Mouse (Mus musculus) right cerebral cortex, adult 2 months (tissue): ENCODE data around the gene Cdca8.
A peak's percentile ranks its signal among the peaks of the same experiment; 100 is the strongest.

Experiments
- DNase-seq, 2 experiments: peaks; one replicate each; pipeline ENCODE4 v3.0.0; 2021 to 2022; ENCODE audit warnings: low spot score in 2 of 2

The Cdca8 gene

DNA sequence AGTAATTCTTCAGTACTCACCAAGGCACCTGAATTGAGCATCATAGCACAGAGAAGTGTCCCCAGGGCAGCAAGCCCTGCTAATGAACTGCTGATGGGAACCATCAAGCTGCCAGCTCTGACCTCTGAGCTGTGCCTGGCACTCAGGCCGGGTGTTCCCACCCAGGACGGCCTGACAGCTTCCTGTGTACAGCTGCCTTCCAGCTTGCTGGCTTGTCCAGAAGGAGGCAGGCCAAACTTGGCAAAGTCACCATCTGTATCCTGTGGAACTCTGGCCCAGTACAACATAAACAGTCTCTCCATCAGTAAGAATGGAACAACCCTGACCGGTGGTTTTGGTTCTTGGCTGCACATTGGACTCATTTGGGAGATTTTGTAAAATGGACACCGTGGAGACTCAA lies 14.4 kb upstream of the Cdca8 start:
- DNase-seq, result no peak

DNA sequence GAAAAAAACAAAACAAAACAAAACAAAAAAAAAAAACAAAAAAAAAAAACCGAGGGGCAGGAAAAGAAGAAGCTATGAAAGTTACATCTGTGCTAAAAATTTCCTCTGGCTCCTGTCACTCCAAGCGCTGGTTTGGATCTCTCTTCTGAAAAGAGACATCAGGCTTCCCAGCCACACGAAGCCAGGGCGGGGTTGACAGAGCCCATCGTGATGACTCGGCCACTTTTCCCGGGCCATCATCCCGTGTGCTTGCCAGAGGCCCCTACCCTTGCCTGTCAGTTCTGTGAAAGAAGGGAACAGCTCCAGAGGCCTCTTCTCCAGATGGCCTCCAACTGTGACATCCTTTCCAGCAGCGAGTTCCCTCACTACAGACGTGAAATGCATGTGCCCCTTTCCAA lies 11.9 kb upstream of the Cdca8 start:
- no peak for DNase-seq

- no peak for DNase-seq
These were observed 11.3 kb upstream of the Cdca8 start for GRCm38 (mm10) chr4:124950181-124951035.

GRCm38 (mm10) chr4:124949488-124949887 lies 10.4 kb upstream of the Cdca8 start:
- DNase-seq, result no peak

DNA sequence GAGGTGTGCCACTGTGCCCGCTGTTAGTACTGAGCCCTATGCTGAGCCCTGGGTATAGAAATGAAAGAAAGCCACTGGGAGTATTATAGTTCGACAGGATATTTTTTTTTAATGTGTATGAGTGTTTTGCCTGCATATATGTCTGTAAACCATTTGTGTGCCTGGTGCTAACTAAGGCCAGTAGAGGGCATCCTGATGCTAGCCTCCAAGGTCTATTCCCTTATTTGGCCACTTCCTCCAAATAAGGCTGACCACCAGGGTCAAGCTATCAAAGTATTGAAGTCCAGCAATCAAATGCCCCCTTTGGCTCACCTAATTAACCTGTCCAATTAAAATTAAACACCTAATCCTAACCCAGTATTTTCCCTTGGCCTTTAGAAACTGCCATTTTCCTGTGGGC lies 5.8 kb upstream of the Cdca8 start:
- no peak for DNase-seq

DNA sequence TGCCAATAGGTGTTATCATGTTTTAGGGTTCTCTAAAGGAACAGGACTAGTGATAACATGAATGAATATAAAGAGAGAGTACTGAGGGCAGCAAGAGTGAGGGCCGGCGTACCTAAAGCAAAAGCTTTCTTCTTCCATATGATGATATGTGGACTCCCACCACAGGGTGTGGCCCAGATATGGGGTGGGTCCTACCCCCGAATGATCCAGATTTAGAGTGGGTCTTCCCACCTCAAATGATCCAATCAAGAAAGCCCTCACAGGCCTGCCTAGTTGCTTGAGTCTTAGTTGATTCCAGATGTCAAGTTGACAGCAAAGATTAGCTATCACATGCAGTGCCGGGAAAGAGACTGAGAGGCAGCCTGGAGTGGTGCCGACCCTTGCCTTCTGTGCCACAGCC lies 4.7 kb upstream of the Cdca8 start:
- DNase-seq, result no peak

- peak; percentile 88 for DNase-seq
These were observed 3.9 kb upstream of the Cdca8 start for GRCm38 (mm10) chr4:124943022-124943421.

GRCm38 (mm10) chr4:124936613-124937471 lies 2.3 kb downstream of the Cdca8 start, which contains the start of gene 9930104L06Rik:
Gene 9930104L06Rik, plus strand, starts transcription at chr4:124937048.
- peak; percentile 98 for DNase-seq

- peak in 1 of 2 experiments; percentile 17 for DNase-seq
These were observed 11.0 kb downstream of the Cdca8 start for GRCm38 (mm10) chr4:124928102-124928501.

DNA sequence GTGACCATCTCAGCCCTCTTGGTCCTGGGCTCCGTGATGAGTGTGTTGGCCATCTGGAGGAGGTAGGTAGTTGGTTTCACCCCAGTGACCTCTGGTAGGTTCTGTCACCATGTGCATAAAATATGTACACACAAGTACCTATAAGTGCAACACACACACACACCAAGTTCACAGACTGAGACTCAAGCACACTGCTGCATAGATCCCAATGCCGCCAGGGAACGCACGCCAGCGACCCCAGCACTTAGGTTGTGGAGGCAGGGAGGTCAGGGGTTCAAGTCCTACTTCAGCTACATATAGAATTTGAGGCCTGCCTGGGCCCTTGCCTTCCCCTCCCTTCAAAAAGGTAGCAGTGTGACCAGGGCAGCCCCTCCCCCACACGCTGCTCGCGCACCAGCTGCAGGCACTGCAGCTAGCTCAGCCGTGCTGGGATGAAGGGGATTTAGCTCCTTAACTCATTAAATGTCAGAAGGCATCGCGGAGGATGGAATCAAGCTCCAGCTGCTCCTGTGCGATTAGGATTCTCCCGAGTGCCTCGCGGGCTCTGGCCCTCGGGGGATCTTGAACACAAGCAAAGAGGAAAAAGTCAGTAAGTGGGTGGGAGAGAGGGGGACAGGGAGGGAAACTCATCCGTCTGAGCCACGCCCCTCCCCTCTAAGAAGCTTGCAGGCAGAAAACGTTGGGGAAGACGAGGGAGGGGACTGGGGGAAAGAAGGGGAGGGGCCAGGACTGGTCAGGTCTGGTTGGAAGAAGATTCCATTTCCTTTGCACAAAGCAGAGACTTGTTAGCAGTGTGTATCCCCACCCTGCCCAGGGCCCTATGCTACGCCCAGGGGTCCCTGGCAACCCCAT lies 32.9 kb downstream of the Cdca8 start:
- DNase-seq, result no peak

- no peak for DNase-seq
These were observed 33.7 kb downstream of the Cdca8 start for GRCm38 (mm10) chr4:124905417-124905816.

- DNase-seq, result no peak
These were observed 39.2 kb downstream of the Cdca8 start for GRCm38 (mm10) chr4:124899906-124900305.

GRCm38 (mm10) chr4:124898428-124898827 lies 40.7 kb downstream of the Cdca8 start:
- no peak for DNase-seq

DNA sequence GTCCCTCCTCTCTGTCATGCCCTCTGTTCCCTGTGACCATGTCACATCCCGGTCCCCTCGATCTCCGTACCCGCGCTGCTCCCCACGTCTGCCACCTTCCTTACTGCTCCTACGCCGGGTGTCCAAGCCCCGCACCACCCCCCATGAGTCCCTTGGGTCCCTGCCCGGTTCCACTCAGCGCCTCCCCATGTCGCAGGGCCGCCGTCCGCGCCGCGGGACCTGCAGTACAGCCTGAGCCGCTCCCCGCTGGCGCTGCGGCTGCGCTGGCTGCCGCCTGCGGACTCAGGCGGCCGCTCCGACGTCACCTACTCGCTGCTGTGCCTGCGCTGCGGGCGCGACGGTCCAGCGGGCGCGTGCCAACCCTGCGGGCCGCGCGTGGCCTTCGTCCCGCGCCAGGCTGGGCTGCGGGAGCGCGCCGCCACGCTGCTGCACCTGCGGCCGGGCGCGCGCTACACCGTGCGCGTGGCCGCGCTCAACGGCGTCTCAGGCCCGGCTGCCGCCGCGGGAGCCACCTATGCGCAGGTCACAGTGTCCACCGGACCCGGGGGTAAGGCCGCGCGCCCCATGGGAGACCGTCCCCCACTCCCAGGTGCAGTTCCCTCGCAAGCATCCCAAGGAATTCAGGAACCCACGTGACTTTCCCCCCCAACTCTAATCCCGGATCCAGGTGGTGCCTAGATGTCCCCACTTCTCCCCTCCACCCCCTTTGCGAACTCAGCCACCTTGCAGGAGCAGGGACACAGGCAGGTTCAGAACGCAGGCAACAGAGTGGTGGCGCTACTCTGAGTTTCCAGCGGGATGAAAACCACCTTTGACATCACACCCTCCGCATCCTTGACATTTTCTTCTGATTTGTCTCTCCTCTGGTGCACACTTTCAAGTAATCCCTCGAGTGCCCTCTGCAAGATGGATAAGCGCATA lies 44.3 kb downstream of the Cdca8 start:
- DNase-seq, result peak; percentile 54 to 65

- DNase-seq, result no peak
These were observed 45.3 kb downstream of the Cdca8 start for GRCm38 (mm10) chr4:124893769-124894168.

GRCm38 (mm10) chr4:124890831-124891230 lies 48.3 kb downstream of the Cdca8 start:
- DNase-seq, result peak in 1 of 2 experiments; percentile 45

GRCm38 (mm10) chr4:124889935-124890334 lies 49.2 kb downstream of the Cdca8 start:
- DNase-seq, result no peak

DNA sequence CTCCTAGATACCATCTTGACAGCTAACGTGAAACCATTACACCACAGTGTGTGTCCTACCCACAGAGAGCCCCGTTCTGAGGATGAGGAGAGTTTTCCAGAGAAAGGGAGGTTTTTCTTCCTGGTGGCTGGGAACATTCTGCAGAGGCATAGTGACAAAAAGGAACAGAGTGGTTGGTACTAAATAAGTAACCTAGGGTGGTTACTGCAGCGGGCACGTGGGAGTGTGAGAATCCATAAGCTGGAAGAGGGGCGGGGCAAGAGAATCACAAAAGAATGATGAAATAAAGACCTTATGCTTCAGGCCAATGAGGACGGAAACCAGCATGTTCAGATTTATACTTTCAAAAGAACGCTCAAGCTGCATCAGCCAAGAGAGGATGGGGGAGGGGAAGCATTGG lies 50.4 kb downstream of the Cdca8 start:
- peak in 1 of 2 experiments; percentile 53 for DNase-seq

- DNase-seq, result peak in 1 of 2 experiments; percentile 29
These were observed 56.9 kb downstream of the Cdca8 start for GRCm38 (mm10) chr4:124882151-124882729.

DNA sequence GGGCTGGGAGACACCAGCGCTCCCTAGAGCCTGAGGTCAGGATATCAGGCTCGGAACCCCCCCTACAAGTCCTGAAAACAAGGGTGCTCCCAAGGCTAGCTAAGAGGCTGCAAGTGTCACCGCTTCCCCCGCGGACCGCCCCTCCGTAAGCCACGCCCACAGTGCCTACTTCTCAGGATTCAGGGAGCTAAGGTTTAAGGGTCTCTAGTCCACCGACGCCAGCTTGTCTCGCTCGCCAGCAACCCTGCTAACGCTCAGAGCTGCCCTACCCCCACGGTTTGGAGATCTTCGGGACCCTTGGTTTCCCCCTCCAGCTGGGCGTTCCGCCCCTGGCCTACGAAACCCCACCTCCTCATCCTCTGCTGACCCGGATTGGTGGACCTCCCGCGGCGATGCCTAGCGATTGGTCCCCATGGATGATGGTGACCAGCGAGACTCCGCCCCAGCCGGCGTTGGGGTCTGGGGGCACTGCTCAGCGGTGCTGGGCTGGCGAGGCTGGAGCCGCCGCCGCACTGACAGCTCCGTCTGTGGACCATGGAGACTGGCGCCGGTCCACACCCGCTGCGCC lies 57.7 kb downstream of the Cdca8 start:
- DNase-seq, result peak; percentile 84 to 86
